Mouse (Mus musculus) testis, adult 2 months (tissue): ENCODE measurements around the gene Lrrc51. TPM values are rescaled to one million over a fixed set of nuclear protein-coding genes. Genes with fewer than 3 reads are reported as not detected.

ENCODE experiments used
- H3K27ac ChIP-seq: fragments of 200-500 bp; 2 replicates; pipeline ENCODE4 v1.5.1; 2012; ENCODE audit warnings: low read depth, low read length; ENCODE audit not compliant: control insufficient read depth, insufficient read depth
- H3K27me3 ChIP-seq: fragments of 200-500 bp; 2 replicates; pipeline ENCODE4 v1.6.1; 2012; ENCODE audit warnings: mild to moderate bottlenecking, low read length, moderate library complexity; ENCODE audit not compliant: control insufficient read depth, insufficient read depth
- H3K36me3 ChIP-seq: fragments of 200-500 bp; 2 replicates; pipeline ENCODE4 v1.6.1; 2012; ENCODE audit warnings: mild to moderate bottlenecking, low read length; ENCODE audit not compliant: control insufficient read depth, insufficient read depth
- H3K4me1 ChIP-seq: fragments of 200-500 bp; 2 replicates; pipeline ENCODE4 v1.6.1; 2012; ENCODE audit warnings: low read length; ENCODE audit not compliant: control insufficient read depth, insufficient read depth
- H3K4me3 ChIP-seq: fragments of 200-500 bp; 2 replicates; pipeline ENCODE4 v1.5.1; 2012; ENCODE audit warnings: low read depth, mild to moderate bottlenecking, low read length, moderate library complexity, mixed read lengths; ENCODE audit not compliant: control insufficient read depth
- CTCF ChIP-seq: fragments of 200-500 bp; IDR thresholded peaks from 2 replicates; pipeline ENCODE4 v1.5.1; 2012; ENCODE audit warnings: low read depth, mild to moderate bottlenecking, inconsistent platforms, low read length, moderate library complexity; ENCODE audit not compliant: control insufficient read depth, insufficient read depth, insufficient replicate concordance
- POLR2A ChIP-seq: fragments of 200-500 bp; IDR thresholded peaks from 2 replicates; pipeline ENCODE4 v1.6.1; 2012; ENCODE audit warnings: low read depth, mild to moderate bottlenecking, inconsistent platforms, low read length, moderate library complexity; ENCODE audit not compliant: control insufficient read depth
- polyA plus RNA-seq: library from polyadenylated mRNA; depleted of rRNA; stranded (reverse); fragments of >200 nt; gene quantifications from 2 replicates; pipeline ENCODE4 v1.2.3, GENCODE M21; 2012; rRNA removed

Gene Lrrc51
- polyA plus RNA-seq = 1,236 and 1,353 TPM in 2 replicates

- H3K27ac ChIP-seq = peak within 1 kb of the TSS; percentile 89
- H3K36me3 ChIP-seq = no peaks in the 10 kb centered on the region; the same call in 1 of the 2 replicates
- no peaks in the 10 kb centered on the region for H3K27me3 ChIP-seq
- H3K4me1 ChIP-seq = no peaks in the 10 kb centered on the region
- H3K4me3 ChIP-seq = peak within 1 kb of the TSS; percentile 92
- TF ChIP-seq CTCF (no peak), POLR2A (peak; percentile 76)
Measured at GRCm38 (mm10) chr7:101933751-101934240, at the start of gene Lrrc51, which contains the start of gene Numa1. Gene Lrrc51, minus strand, starts transcription at chr7:101933895. Gene Numa1, plus strand, starts transcription at chr7:101934111.

GRCm38 (mm10) chr7:101982735-101983134, 49.0 kb upstream of the Lrrc51 start:
- Histone ChIP-seq H3K27me3 (no peaks in the 10 kb centered on the region), H3K36me3 (no peaks in the 10 kb centered on the region), H3K4me3 (no peak overlapping the region), H3K4me1 (no peaks in the 10 kb centered on the region), H3K27ac (no peak overlapping the region)
- no peak for TF ChIP-seq POLR2A

DNA sequence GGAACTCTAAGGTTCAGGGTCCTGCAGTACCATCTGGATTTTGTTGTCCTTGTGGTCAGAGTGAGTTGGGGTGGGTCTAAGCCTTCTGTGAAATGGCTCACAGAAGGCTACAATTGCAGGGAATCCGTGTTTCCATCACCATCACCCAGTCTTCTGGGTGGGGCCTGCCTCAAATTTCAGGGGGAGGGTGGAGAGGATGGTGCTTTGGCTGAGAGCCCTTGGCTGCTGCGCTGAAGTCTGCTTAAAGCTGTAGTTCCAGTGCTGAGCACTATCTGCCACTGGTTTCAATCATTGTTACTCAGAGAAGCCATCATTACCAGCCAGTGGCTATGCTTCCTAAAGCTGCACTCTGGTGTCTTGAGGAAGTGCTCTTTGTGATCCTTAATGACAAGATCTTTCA, 40.8 kb upstream of the Lrrc51 start:
- TF ChIP-seq CTCF (no peak), POLR2A (no peak)
- H3K4me3 ChIP-seq = no peak overlapping the region
- peaks cover 6% of the 10 kb centered on the region for H3K4me1 ChIP-seq
- H3K36me3 ChIP-seq = no peaks in the 10 kb centered on the region
- H3K27ac ChIP-seq = no peak overlapping the region
- no peaks in the 10 kb centered on the region for H3K27me3 ChIP-seq

DNA sequence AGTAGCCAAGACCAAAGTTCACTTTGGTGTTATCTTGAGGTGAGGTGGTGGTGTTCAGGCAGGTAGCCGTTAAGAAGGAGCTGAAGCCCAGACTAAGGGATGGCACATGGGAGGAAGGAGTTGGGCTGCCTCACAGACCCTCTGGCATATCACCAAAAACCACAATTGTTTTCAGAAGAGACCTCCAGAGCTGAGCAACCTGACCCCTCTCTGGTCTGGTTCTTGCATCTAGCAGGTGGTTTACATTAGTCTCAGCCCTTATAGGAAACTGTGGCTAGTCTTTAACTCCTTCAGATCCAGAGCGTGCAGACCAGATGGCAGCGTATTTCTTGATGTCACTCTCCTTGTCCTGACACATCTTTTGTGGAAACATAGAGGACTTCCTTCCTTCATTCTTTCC, 40.0 kb upstream of the Lrrc51 start:
- H3K27me3 ChIP-seq = no peaks in the 10 kb centered on the region
- peaks cover 6% of the 10 kb centered on the region for H3K4me1 ChIP-seq
- no peak overlapping the region for H3K27ac ChIP-seq

GRCm38 (mm10) chr7:101971721-101972120, 38.0 kb upstream of the Lrrc51 start:
- peaks cover 6% of the 10 kb centered on the region for H3K4me1 ChIP-seq
- peak overlapping the region; percentile 79 for H3K27ac ChIP-seq
- no peaks in the 10 kb centered on the region for H3K36me3 ChIP-seq
- H3K27me3 ChIP-seq = no peaks in the 10 kb centered on the region
- H3K4me3 ChIP-seq = no peak overlapping the region
- no peak for TF ChIP-seq CTCF
- no peak for TF ChIP-seq POLR2A

More for the DNA sequence above, 40.0 kb upstream of the Lrrc51 start:
- H3K36me3 ChIP-seq = no peaks in the 10 kb centered on the region
- no peak overlapping the region for H3K4me3 ChIP-seq
- TF ChIP-seq CTCF (no peak), POLR2A (no peak)

GRCm38 (mm10) chr7:101970821-101971461, 37.2 kb upstream of the Lrrc51 start:
- H3K27ac ChIP-seq = peak overlapping the region; percentile 79
- TF ChIP-seq CTCF = no peak
- TF ChIP-seq POLR2A = no peak
- no peaks in the 10 kb centered on the region for H3K36me3 ChIP-seq
- H3K4me3 ChIP-seq = peak overlapping the region; percentile 96
- H3K27me3 ChIP-seq = no peaks in the 10 kb centered on the region
- peaks cover 6% of the 10 kb centered on the region for H3K4me1 ChIP-seq

DNA sequence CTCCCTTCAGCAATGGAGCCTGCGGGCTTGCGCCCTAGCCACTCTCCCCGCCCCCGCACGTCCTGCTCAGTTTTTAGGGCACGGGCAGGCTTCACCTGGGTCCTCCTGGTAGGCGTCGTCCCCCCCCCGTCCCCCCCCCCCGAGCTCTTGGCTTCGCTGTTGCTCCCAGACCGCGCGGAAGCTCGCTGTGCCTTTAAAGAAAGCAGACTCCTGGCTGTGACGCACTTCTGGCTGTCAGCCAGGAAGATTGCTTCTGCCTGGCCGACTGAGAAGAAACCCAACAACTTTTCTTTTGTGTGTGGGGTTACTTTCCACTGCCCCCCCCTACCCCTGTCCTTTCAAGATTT, 36.7 kb upstream of the Lrrc51 start:
- peak overlapping the region; percentile 96 for H3K4me3 ChIP-seq
- H3K36me3 ChIP-seq = no peaks in the 10 kb centered on the region
- peak overlapping the region; percentile 98 for H3K27ac ChIP-seq
- H3K4me1 ChIP-seq = peaks cover 6% of the 10 kb centered on the region
- H3K27me3 ChIP-seq = no peaks in the 10 kb centered on the region
- TF ChIP-seq POLR2A (no peak; the same call in 1 of the 2 replicates), CTCF (no peak)
